In genomic region chr4:97745296-97746105, GRCm38 (mm10) we compare ENCODE assay signal across 8 mouse cellular contexts. TPM values are rescaled to one million over a fixed set of nuclear protein-coding genes. Genes with fewer than 3 reads are reported as not detected.
A peak's percentile ranks its signal among the peaks of the same experiment; 100 is the strongest.
DNase-seq lines count a peak whose midpoint lies in the region; ATAC-seq lines count a peak whose summit lies in the region.

No protein-coding gene starts in this region.

- H3K27ac ChIP-seq in forebrain, embryonic 10.5 days: peak overlapping the region; percentile 82
- H3K27ac ChIP-seq in heart, embryonic 14.5 days (replicated peaks in 1 of 2; ENCODE audit: control insufficient read depth in 1 of 2, insufficient read depth in 1 of 2, low read depth in 2 of 2, low read length in 2 of 2): no peak overlapping the region
- H3K27ac ChIP-seq in liver, embryonic 12.5 days: no peak overlapping the region
- no peak overlapping the region for H3K27ac ChIP-seq in neural tube, embryonic 11.5 days (ENCODE audit: low read depth, low read length)
- H3K27ac ChIP-seq in stomach, embryonic 15.5 days: no peak overlapping the region

- H3K4me1 ChIP-seq in forebrain, embryonic 10.5 days: peaks cover 14% of the 10 kb centered on the region
- peaks cover 4 to 5% of the 10 kb centered on the region in 2 experiments; a peak in 2 of 4 replicates for H3K4me1 ChIP-seq in heart, embryonic 14.5 days (ENCODE audit: control insufficient read depth in 2 of 2, insufficient read depth in 2 of 2, low read length in 2 of 2)
- H3K4me1 ChIP-seq in liver, embryonic 12.5 days: no peaks in the 10 kb centered on the region
- H3K4me1 ChIP-seq in neural tube, embryonic 11.5 days (ENCODE audit: control insufficient read depth, insufficient read depth, low read length): peaks cover 2% of the 10 kb centered on the region; the same call in 1 of the 2 replicates
- peaks cover 3% of the 10 kb centered on the region; the same call in 1 of the 2 replicates for H3K4me1 ChIP-seq in stomach, embryonic 15.5 days

- H3K36me3 ChIP-seq in forebrain, embryonic 10.5 days (replicated peaks): no peaks in the 10 kb centered on the region
- no peaks in the 10 kb centered on the region for H3K36me3 ChIP-seq in heart, embryonic 14.5 days (ENCODE audit: control insufficient read depth, insufficient read depth, low read length)
- no peaks in the 10 kb centered on the region for H3K36me3 ChIP-seq in liver, embryonic 12.5 days
- no peaks in the 10 kb centered on the region for H3K36me3 ChIP-seq in neural tube, embryonic 11.5 days (ENCODE audit: control insufficient read depth, insufficient read depth, low read length)
- no peaks in the 10 kb centered on the region for H3K36me3 ChIP-seq in stomach, embryonic 15.5 days

- 0 out of 2 replicates have a peak, but pooled peaks have one; percentile 50 for ATAC-seq in heart, embryonic 14.5 days (ENCODE audit: insufficient number of reproducible peaks, insufficient read depth, low FRiP score, low read depth)
- no peak for ATAC-seq in liver, embryonic 12.5 days
- ATAC-seq in neural tube, embryonic 11.5 days (ENCODE audit: insufficient read depth, low FRiP score, low TSS enrichment): peak; percentile 85
- peak; percentile 35; the same call in 1 of the 2 replicates for ATAC-seq in stomach, embryonic 15.5 days (ENCODE audit: insufficient read depth, low FRiP score, low read depth)

- H3K9ac ChIP-seq in heart, embryonic 14.5 days (ENCODE audit: low read length): peak overlapping the region; percentile 70
- H3K9ac ChIP-seq in liver, embryonic 12.5 days: no peak overlapping the region
- H3K9ac ChIP-seq in neural tube, embryonic 11.5 days (ENCODE audit: low read length): peak overlapping the region; percentile 63
- no peak overlapping the region for H3K9ac ChIP-seq in stomach, embryonic 15.5 days

- DNase-seq in B cell, adult 2 months: peak; percentile 70 to 73
- DNase-seq in brain, adult 2 months (ENCODE audit: low read depth, low spot score): peak; percentile 81
- DNase-seq in forebrain, embryonic 10.5 days (ENCODE audit: extremely low spot score, low spot score): peak; percentile 82
- DNase-seq in kidney, postnatal 10 days: peak; percentile 90
- peak; percentile 90 for DNase-seq in neural tube, embryonic 11.5 days (ENCODE audit: low spot score)

- H3K9me3 ChIP-seq in forebrain, embryonic 10.5 days: no peaks in the 10 kb centered on the region
- H3K9me3 ChIP-seq in heart, embryonic 14.5 days (ENCODE audit: control insufficient read depth, low read length): no peaks in the 10 kb centered on the region
- H3K9me3 ChIP-seq in liver, embryonic 12.5 days (replicated peaks): no peaks in the 10 kb centered on the region
- no peaks in the 10 kb centered on the region for H3K9me3 ChIP-seq in neural tube, embryonic 11.5 days (ENCODE audit: control insufficient read depth, low read length)
- no peaks in the 10 kb centered on the region for H3K9me3 ChIP-seq in stomach, embryonic 15.5 days

- H3K4me2 ChIP-seq in heart, embryonic 14.5 days (ENCODE audit: low read length): peak overlapping the region; percentile 83
- H3K4me2 ChIP-seq in liver, embryonic 12.5 days: peak overlapping the region; percentile 66
- H3K4me2 ChIP-seq in neural tube, embryonic 11.5 days (ENCODE audit: low read depth): peak overlapping the region; percentile 64
- H3K4me2 ChIP-seq in stomach, embryonic 15.5 days: peak overlapping the region; percentile 79

- WGBS in forebrain, embryonic 10.5 days: 7% methylated on average over 32 of the region's 32 CpGs
- 9% methylated on average over 32 of the region's 32 CpGs for WGBS in heart, embryonic 14.5 days
- 9% methylated on average over 32 of the region's 32 CpGs for WGBS in liver, embryonic 12.5 days (ENCODE audit: insufficient replicate concordance)
- 8% methylated on average over 32 of the region's 32 CpGs for WGBS in neural tube, embryonic 11.5 days
- WGBS in stomach, embryonic 15.5 days: 7% methylated on average over 32 of the region's 32 CpGs

- H3K4me3 ChIP-seq in forebrain, embryonic 10.5 days: peak overlapping the region; percentile 50
- H3K4me3 ChIP-seq in heart, embryonic 14.5 days (ENCODE audit: control insufficient read depth in 1 of 2, insufficient read depth in 1 of 2, low read depth in 1 of 2, low read length in 2 of 2): peak overlapping the region; percentile 46 to 54
- peak overlapping the region; percentile 40 for H3K4me3 ChIP-seq in liver, embryonic 12.5 days
- peak overlapping the region; percentile 29 for H3K4me3 ChIP-seq in neural tube, embryonic 11.5 days (ENCODE audit: low read depth, low read length)
- H3K4me3 ChIP-seq in stomach, embryonic 15.5 days (replicated peaks): peak overlapping the region; percentile 40

- peaks cover 60% of the 10 kb centered on the region for H3K27me3 ChIP-seq in forebrain, embryonic 10.5 days (ENCODE audit: poor library complexity, severe bottlenecking)
- H3K27me3 ChIP-seq in heart, embryonic 14.5 days (ENCODE audit: control insufficient read depth, insufficient read depth, low read length): 0 out of 2 replicates have a peak, but pooled peaks cover 3% of the 10 kb centered on the region
- peaks cover 36% of the 10 kb centered on the region for H3K27me3 ChIP-seq in liver, embryonic 12.5 days (replicated peaks)
- H3K27me3 ChIP-seq in neural tube, embryonic 11.5 days (ENCODE audit: control insufficient read depth, insufficient read depth, low read length): no peaks in the 10 kb centered on the region
- H3K27me3 ChIP-seq in stomach, embryonic 15.5 days (replicated peaks): no peaks in the 10 kb centered on the region

RNA-seq across cellular contexts. Expression of gene Nfia, which starts 27.0 kb away (rescaled TPM):
- polyA plus RNA-seq in forebrain, embryonic 10.5 days (2016; fragmentation: Nextera tagmentation; extraction: Ambion mirVana): 10.9 and 17.6 TPM in 2 replicates
- polyA plus RNA-seq in heart, embryonic 14.5 days (2014; fragmentation: Nextera tagmentation; extraction: Ambion mirVana): 50.9 and 54.3 TPM in 2 replicates
- 3.8 and 4.5 TPM in 2 replicates for polyA plus RNA-seq in liver, embryonic 12.5 days (2016; fragmentation: Nextera tagmentation; extraction: Ambion mirVana)
- polyA plus RNA-seq in neural tube, embryonic 11.5 days (2014; fragmentation: Nextera tagmentation; extraction: Ambion mirVana): 29.0 and 31.7 TPM in 2 replicates
- polyA plus RNA-seq in stomach, embryonic 15.5 days (2015; fragmentation: Nextera tagmentation; extraction: Ambion mirVana): 45.5 and 50.8 TPM in 2 replicates

RNA-seq across cellular contexts. Expression of gene E130114P18Rik, which starts 32.4 kb away (rescaled TPM):
- 14.3 and 21.3 TPM in 2 replicates for polyA plus RNA-seq in forebrain, embryonic 10.5 days (2016; fragmentation: Nextera tagmentation; extraction: Ambion mirVana)
- 0.57 and 0.59 TPM in 2 replicates for polyA plus RNA-seq in heart, embryonic 14.5 days (2014; fragmentation: Nextera tagmentation; extraction: Ambion mirVana)
- polyA plus RNA-seq in liver, embryonic 12.5 days (2016; fragmentation: Nextera tagmentation; extraction: Ambion mirVana): 0.23 TPM in 1 of 2 replicates, not detected in the other
- 9.1 and 9.8 TPM in 2 replicates for polyA plus RNA-seq in neural tube, embryonic 11.5 days (2014; fragmentation: Nextera tagmentation; extraction: Ambion mirVana)
- 2.9 and 3.7 TPM in 2 replicates for polyA plus RNA-seq in stomach, embryonic 15.5 days (2015; fragmentation: Nextera tagmentation; extraction: Ambion mirVana)

Comparison
In these comparisons a context has a peak if more than half of its experiments do, and no peak if none do; other contexts are left out.
1. H3K9ac ChIP-seq: peak in heart, embryonic 14.5 days (single experiment) and neural tube, embryonic 11.5 days (single experiment); none in liver, embryonic 12.5 days (single experiment) and stomach, embryonic 15.5 days (single experiment).
2. Peak in every context shown above with its lines, with median percentiles within 50 percentile points of each other: DNase-seq, H3K4me3 ChIP-seq and H3K4me2 ChIP-seq.